Mouse (Mus musculus): ENCODE measurements around the gene Tmem62. TPM values are rescaled to one million over a fixed set of nuclear protein-coding genes. Genes with fewer than 3 reads are reported as not detected.
"Not testable (repeated sequence)": the region's sequence is repeated elsewhere in the genome, so short reads cannot be mapped to it uniquely, and the experiment has no call there.

Tmem62 gene
- polyA plus RNA-seq, 1 experiment from 2014 or later, result 13.8 TPM

- Histone ChIP-seq H3K4me3 (replicated peaks; ENCODE audit: low read depth, low read length) (no peak overlapping the region), H3K9ac (replicated peaks; ENCODE audit: low read length) (no peak overlapping the region), H3K4me1 (ENCODE audit: control insufficient read depth, insufficient read depth, low read length) (peaks cover 13% of the 10 kb centered on the region), H3K9me3 (ENCODE audit: control insufficient read depth, low read length) (no peaks in the 10 kb centered on the region), H3K36me3 (ENCODE audit: control insufficient read depth, insufficient read depth, low read length) (peaks cover 11% of the 10 kb centered on the region), H3K4me2 (ENCODE audit: low read length) (no peak overlapping the region), H3K27me3 (ENCODE audit: control insufficient read depth, insufficient read depth, low read length) (no peaks in the 10 kb centered on the region), H3K27ac (replicated peaks; ENCODE audit: low read depth, low read length) (no peak overlapping the region)
- no peak for DNase-seq
- ATAC-seq (ENCODE audit: low FRiP score, low TSS enrichment), result no peak
- WGBS, result 91% methylated on average over 3 of the region's 3 CpGs
These were observed 11.3 kb upstream of the Tmem62 start for GRCm38 (mm10) chr2:120965486-120965885.

- under 1% methylated on average over 23 of the region's 23 CpGs for WGBS
- H3K27me3 ChIP-seq (ENCODE audit: control insufficient read depth, insufficient read depth, low read length), result no peaks in the 10 kb centered on the region
- no peaks in the 10 kb centered on the region for H3K9me3 ChIP-seq (ENCODE audit: control insufficient read depth, low read length)
- H3K4me2 ChIP-seq (ENCODE audit: low read length), result peak overlapping the region; percentile 76
- H3K36me3 ChIP-seq (ENCODE audit: control insufficient read depth, insufficient read depth, low read length), result no peaks in the 10 kb centered on the region
- DNase-seq, result no peak
- H3K9ac ChIP-seq (replicated peaks; ENCODE audit: low read length), result peak overlapping the region; percentile 81
- peak overlapping the region; percentile 88 for H3K27ac ChIP-seq (replicated peaks; ENCODE audit: low read depth, low read length)
- ATAC-seq (ENCODE audit: low FRiP score, low TSS enrichment), result peak; percentile 57; the same call in 1 of the 2 replicates
- H3K4me1 ChIP-seq (ENCODE audit: control insufficient read depth, insufficient read depth, low read length), result peaks cover 13% of the 10 kb centered on the region
- peak overlapping the region; percentile 77 for H3K4me3 ChIP-seq (replicated peaks; ENCODE audit: low read depth, low read length)
These were observed 6.7 kb upstream of the Tmem62 start for GRCm38 (mm10) chr2:120970045-120970539.

- Histone ChIP-seq H3K4me1 (ENCODE audit: control insufficient read depth, insufficient read depth, low read length) (peaks cover 13% of the 10 kb centered on the region), H3K9ac (replicated peaks; ENCODE audit: low read length) (peak within 1 kb of the TSS; percentile 81), H3K4me3 (replicated peaks; ENCODE audit: low read depth, low read length) (peak within 1 kb of the TSS; percentile 77), H3K27ac (replicated peaks; ENCODE audit: low read depth, low read length) (peak within 1 kb of the TSS; percentile 88), H3K36me3 (ENCODE audit: control insufficient read depth, insufficient read depth, low read length) (no peaks in the 10 kb centered on the region), H3K9me3 (ENCODE audit: control insufficient read depth, low read length) (no peaks in the 10 kb centered on the region), H3K27me3 (ENCODE audit: control insufficient read depth, insufficient read depth, low read length) (no peaks in the 10 kb centered on the region), H3K4me2 (ENCODE audit: low read length) (peak within 1 kb of the TSS; percentile 76)
- DNase-seq (peak; percentile 95), ATAC-seq (ENCODE audit: low FRiP score, low TSS enrichment) (peak; percentile 86)
- WGBS, result under 1% methylated on average over 39 of the region's 39 CpGs
These were observed 6.2 kb upstream of the Tmem62 start, which contains the start of gene Ubr1 for GRCm38 (mm10) chr2:120970559-120971080. TSS of gene Ubr1 (minus strand) at chr2:120970715.

- Histone ChIP-seq H3K9me3 (ENCODE audit: control insufficient read depth, low read length) (no peaks in the 10 kb centered on the region), H3K9ac (replicated peaks; ENCODE audit: low read length) (no peak overlapping the region), H3K36me3 (ENCODE audit: control insufficient read depth, insufficient read depth, low read length) (no peaks in the 10 kb centered on the region), H3K4me3 (replicated peaks; ENCODE audit: low read depth, low read length) (no peak overlapping the region), H3K4me1 (ENCODE audit: control insufficient read depth, insufficient read depth, low read length) (peaks cover 16% of the 10 kb centered on the region), H3K27ac (replicated peaks; ENCODE audit: low read depth, low read length) (no peak overlapping the region), H3K4me2 (ENCODE audit: low read length) (peak overlapping the region; percentile 76; the same call in 1 of the 2 replicates), H3K27me3 (ENCODE audit: control insufficient read depth, insufficient read depth, low read length) (no peaks in the 10 kb centered on the region)
- ATAC-seq (ENCODE audit: low FRiP score, low TSS enrichment), result no peak
- 94% methylated on average over 4 of the region's 4 CpGs for WGBS
- no peak for DNase-seq
These were observed 5.1 kb upstream of the Tmem62 start for GRCm38 (mm10) chr2:120971766-120972165.

- not testable (repeated sequence) for H3K27me3 ChIP-seq (ENCODE audit: control insufficient read depth, insufficient read depth, low read length); DNase-seq; ATAC-seq (ENCODE audit: low FRiP score, low TSS enrichment); H3K4me3 ChIP-seq (replicated peaks; ENCODE audit: low read depth, low read length); H3K9me3 ChIP-seq (ENCODE audit: control insufficient read depth, low read length); H3K4me2 ChIP-seq (ENCODE audit: low read length); H3K27ac ChIP-seq (replicated peaks; ENCODE audit: low read depth, low read length); H3K9ac ChIP-seq (replicated peaks; ENCODE audit: low read length); H3K36me3 ChIP-seq (ENCODE audit: control insufficient read depth, insufficient read depth, low read length)
- peaks cover 16% of the 10 kb centered on the region for H3K4me1 ChIP-seq (ENCODE audit: control insufficient read depth, insufficient read depth, low read length)
- 96% methylated on average over 8 of the region's 8 CpGs for WGBS
These were observed 4.6 kb upstream of the Tmem62 start for GRCm38 (mm10) chr2:120972257-120972656.

- H3K9ac ChIP-seq (replicated peaks; ENCODE audit: low read length), result no peak overlapping the region
- ATAC-seq (ENCODE audit: low FRiP score, low TSS enrichment) (no peak), DNase-seq (no peak)
- no peaks in the 10 kb centered on the region for H3K27me3 ChIP-seq (ENCODE audit: control insufficient read depth, insufficient read depth, low read length)
- no peak overlapping the region for H3K27ac ChIP-seq (replicated peaks; ENCODE audit: low read depth, low read length)
- H3K36me3 ChIP-seq (ENCODE audit: control insufficient read depth, insufficient read depth, low read length), result no peaks in the 10 kb centered on the region
- H3K4me3 ChIP-seq (replicated peaks; ENCODE audit: low read depth, low read length), result no peak overlapping the region
- no peak overlapping the region for H3K4me2 ChIP-seq (ENCODE audit: low read length)
- H3K9me3 ChIP-seq (ENCODE audit: control insufficient read depth, low read length), result no peaks in the 10 kb centered on the region
- WGBS, result 21% methylated on average over 5 of the region's 5 CpGs
- peaks cover 19% of the 10 kb centered on the region for H3K4me1 ChIP-seq (ENCODE audit: control insufficient read depth, insufficient read depth, low read length)
These were observed 3.9 kb upstream of the Tmem62 start for GRCm38 (mm10) chr2:120972964-120973363.

GRCm38 (mm10) chr2:120976308-120976707, 509 bp upstream of the Tmem62 start:
- peaks cover 6% of the 10 kb centered on the region; the same call in 1 of the 2 replicates for H3K36me3 ChIP-seq (ENCODE audit: control insufficient read depth, insufficient read depth, low read length)
- H3K27me3 ChIP-seq (ENCODE audit: control insufficient read depth, insufficient read depth, low read length), result no peaks in the 10 kb centered on the region
- DNase-seq, result peak; percentile 37
- peak overlapping the region; percentile 71; the same call in 1 of the 2 replicates for H3K4me3 ChIP-seq (replicated peaks; ENCODE audit: low read depth, low read length)
- H3K9ac ChIP-seq (replicated peaks; ENCODE audit: low read length), result no peak overlapping the region
- no peak for ATAC-seq (ENCODE audit: low FRiP score, low TSS enrichment)
- WGBS, result 51% methylated on average over 4 of the region's 4 CpGs
- H3K4me2 ChIP-seq (ENCODE audit: low read length), result peak overlapping the region; percentile 86
- no peak overlapping the region for H3K27ac ChIP-seq (replicated peaks; ENCODE audit: low read depth, low read length)
- no peaks in the 10 kb centered on the region for H3K9me3 ChIP-seq (ENCODE audit: control insufficient read depth, low read length)
- H3K4me1 ChIP-seq (ENCODE audit: control insufficient read depth, insufficient read depth, low read length), result 0 out of 2 replicates have a peak, but pooled peaks cover 6% of the 10 kb centered on the region

GRCm38 (mm10) chr2:120977926-120978692, 1.3 kb downstream of the Tmem62 start:
- Histone ChIP-seq H3K4me1 (ENCODE audit: control insufficient read depth, insufficient read depth, low read length) (0 out of 2 replicates have a peak, but pooled peaks cover 6% of the 10 kb centered on the region), H3K27ac (replicated peaks; ENCODE audit: low read depth, low read length) (peak overlapping the region; percentile 87), H3K27me3 (ENCODE audit: control insufficient read depth, insufficient read depth, low read length) (no peaks in the 10 kb centered on the region), H3K9ac (replicated peaks; ENCODE audit: low read length) (peak overlapping the region; percentile 84), H3K4me3 (replicated peaks; ENCODE audit: low read depth, low read length) (peak overlapping the region; percentile 71), H3K4me2 (ENCODE audit: low read length) (peak overlapping the region; percentile 86), H3K9me3 (ENCODE audit: control insufficient read depth, low read length) (no peaks in the 10 kb centered on the region), H3K36me3 (ENCODE audit: control insufficient read depth, insufficient read depth, low read length) (peaks cover 6% of the 10 kb centered on the region; the same call in 1 of the 2 replicates)
- ATAC-seq (ENCODE audit: low FRiP score, low TSS enrichment) (no peak), DNase-seq (no peak)
- WGBS, result 75% methylated on average over 8 of the region's 8 CpGs
